Mouse (Mus musculus) liver (tissue): ENCODE data around the gene Acvr1.
A peak's percentile ranks its signal among the peaks of the same experiment; 100 is the strongest.

Source experiments
- DNase-seq: peaks from one replicate; pipeline ENCODE4 v3.0.0-alpha.2; 2020; ENCODE audit warnings: mixed read lengths

Acvr1 gene

GRCm38 (mm10) chr2:58557045-58557845, 9.7 kb downstream of the Acvr1 start:
- DNase-seq: no peak

- DNase-seq: no peak
These were observed 14.7 kb downstream of the Acvr1 start for GRCm38 (mm10) chr2:58552296-58552695.

- DNase-seq: no peak
These were observed 15.1 kb downstream of the Acvr1 start for GRCm38 (mm10) chr2:58551866-58552265.

GRCm38 (mm10) chr2:58550488-58550887, 16.5 kb downstream of the Acvr1 start:
- DNase-seq: no peak

GRCm38 (mm10) chr2:58549960-58550359, 17.0 kb downstream of the Acvr1 start:
- no peak for DNase-seq

GRCm38 (mm10) chr2:58548943-58549342, 18.0 kb downstream of the Acvr1 start:
- DNase-seq: no peak

GRCm38 (mm10) chr2:58546264-58546663, 20.7 kb downstream of the Acvr1 start:
- DNase-seq: no peak

GRCm38 (mm10) chr2:58544368-58544767, 22.6 kb downstream of the Acvr1 start:
- DNase-seq: peak; percentile 41

- no peak for DNase-seq
These were observed 23.7 kb downstream of the Acvr1 start for GRCm38 (mm10) chr2:58543252-58543651.

GRCm38 (mm10) chr2:58538196-58538595, 28.8 kb downstream of the Acvr1 start:
- DNase-seq: no peak

- no peak for DNase-seq
These were observed 30.2 kb downstream of the Acvr1 start for GRCm38 (mm10) chr2:58536796-58537195.

GRCm38 (mm10) chr2:58535233-58535632, 31.7 kb downstream of the Acvr1 start:
- peak; percentile 22 for DNase-seq

- no peak for DNase-seq
These were observed 32.6 kb downstream of the Acvr1 start for GRCm38 (mm10) chr2:58534379-58534778.

GRCm38 (mm10) chr2:58533521-58534001, 33.4 kb downstream of the Acvr1 start:
- no peak for DNase-seq

- peak; percentile 76 for DNase-seq
These were observed 34.6 kb downstream of the Acvr1 start for GRCm38 (mm10) chr2:58532260-58532850.

GRCm38 (mm10) chr2:58530521-58530920, 36.4 kb downstream of the Acvr1 start:
- DNase-seq: no peak

- no peak for DNase-seq
These were observed 37.0 kb downstream of the Acvr1 start for GRCm38 (mm10) chr2:58529860-58530440.

GRCm38 (mm10) chr2:58529384-58529783, 37.6 kb downstream of the Acvr1 start:
- DNase-seq: no peak

GRCm38 (mm10) chr2:58527786-58528185, 39.2 kb downstream of the Acvr1 start:
- DNase-seq: no peak

GRCm38 (mm10) chr2:58524356-58524755, 42.6 kb downstream of the Acvr1 start:
- DNase-seq: no peak

GRCm38 (mm10) chr2:58523894-58524293, 43.1 kb downstream of the Acvr1 start:
- DNase-seq: no peak

GRCm38 (mm10) chr2:58523097-58523496, 43.9 kb downstream of the Acvr1 start:
- DNase-seq: no peak

- DNase-seq: no peak
These were observed 45.3 kb downstream of the Acvr1 start for GRCm38 (mm10) chr2:58521621-58522020.

- DNase-seq: no peak
These were observed 46.2 kb downstream of the Acvr1 start for GRCm38 (mm10) chr2:58520727-58521126.
